Comparison of ENCODE assay signal across 8 mouse cellular contexts in genomic region chr3:52758561-52758960, GRCm38 (mm10).
A peak's percentile ranks its signal among the peaks of the same experiment; 100 is the strongest.
DNase-seq lines count a peak whose midpoint lies in the region; ATAC-seq lines count a peak whose summit lies in the region.

No protein-coding gene starts in this region.

- no peak overlapping the region for H3K9ac ChIP-seq in neural tube, embryonic 15.5 days (replicated peaks)

- WGBS in neural tube, embryonic 15.5 days, result 29% methylated on average over 2 of the region's 2 CpGs

- peak; percentile 40 to 42 for DNase-seq in adrenal gland, adult 18-20 months (ENCODE audit: low spot score in 2 of 2)
- DNase-seq in adrenal gland, adult 8-10 months, result no peak
- peak; percentile 35 to 42 for DNase-seq in right cerebral cortex, adult 2 months (ENCODE audit: low spot score in 2 of 2)
- no peak for DNase-seq in right cerebral cortex, postnatal 25 days
- peak; percentile 80 for DNase-seq in cerebellum, adult 9-10 months
- DNase-seq in heart, postnatal 10 days, result peak; percentile 56 to 59
- DNase-seq in lung, postnatal 14 days, result peak; percentile 68

- 0 out of 2 replicates have a peak, but pooled peaks cover 3% of the 10 kb centered on the region for H3K4me1 ChIP-seq in neural tube, embryonic 15.5 days

- no peaks in the 10 kb centered on the region; the same call in 1 of the 2 replicates for H3K27me3 ChIP-seq in neural tube, embryonic 15.5 days (replicated peaks)

- no peak overlapping the region for H3K27ac ChIP-seq in neural tube, embryonic 15.5 days (replicated peaks)

- no peaks in the 10 kb centered on the region for H3K9me3 ChIP-seq in neural tube, embryonic 15.5 days (replicated peaks)

- no peak for ATAC-seq in neural tube, embryonic 15.5 days (ENCODE audit: low FRiP score)

- no peaks in the 10 kb centered on the region for H3K36me3 ChIP-seq in neural tube, embryonic 15.5 days

- no peak overlapping the region for H3K4me3 ChIP-seq in neural tube, embryonic 15.5 days (replicated peaks)

- H3K4me2 ChIP-seq in neural tube, embryonic 15.5 days, result no peak overlapping the region

- intact Hi-C loops in heart, postnatal 10 days (cut with DNase I), result loop anchor here (1.0 to 5.0 kb wide), 2 partner anchors 126 to 496 kb away; no protein-coding TSS in a partner anchor

Comparison
In these comparisons a context has a peak if more than half of its experiments do, and no peak if none do; other contexts are left out.
1. DNase-seq: peak in adrenal gland, adult 18-20 months (2 of 2), right cerebral cortex, adult 2 months (2 of 2), cerebellum, adult 9-10 months (single experiment), heart, postnatal 10 days (2 of 2) and lung, postnatal 14 days (single experiment); none in adrenal gland, adult 8-10 months (single experiment) and right cerebral cortex, postnatal 25 days (single experiment).